In the genomic region with DNA sequence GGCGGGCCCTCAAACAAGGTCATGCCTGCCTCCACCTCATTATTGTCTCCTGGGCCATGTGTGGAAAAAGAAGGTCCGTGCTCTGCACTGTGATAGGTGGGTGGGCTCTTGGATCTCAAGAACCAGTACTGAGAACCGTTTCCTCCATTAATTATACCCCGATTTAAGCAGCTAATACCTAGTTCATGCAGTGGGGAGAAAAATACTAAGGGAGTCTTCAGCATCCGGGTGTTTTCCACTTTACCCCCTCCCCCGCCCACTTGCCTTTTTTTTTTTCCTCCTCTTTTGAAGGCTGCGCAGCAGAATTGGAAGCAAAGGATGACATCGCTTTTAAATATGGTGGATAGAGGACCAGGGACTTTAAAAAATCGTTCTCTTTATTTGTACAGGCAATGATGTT, we compare ENCODE assay signal across 9 mouse cellular contexts. TPM values are rescaled to one million over a fixed set of nuclear protein-coding genes. Genes with fewer than 3 reads are reported as not detected.
DNase-seq lines count a peak whose midpoint lies in the region; ATAC-seq and TF ChIP-seq lines count a peak whose summit lies in the region.
"Had no signal": no experiment of that assay in that cellular context is flagged by ENCODE, and none has a peak within 500 bp of the region (broad histone marks: within the 10 kb centered on the region; RNA-seq: fewer than 3 reads in every experiment).

No protein-coding gene starts in this region.

- H3K9ac ChIP-seq in lung, embryonic 16.5 days (ENCODE audit: low read length), result peak overlapping the region; percentile 75
- peak overlapping the region; percentile 66 for H3K9ac ChIP-seq in embryonic facial prominence, embryonic 12.5 days
- H3K9ac ChIP-seq in intestine, embryonic 15.5 days, result peak overlapping the region; percentile 71
- peak overlapping the region; percentile 76 for H3K9ac ChIP-seq in neural tube, embryonic 12.5 days

- no peaks in the 10 kb centered on the region for H3K9me3 ChIP-seq in lung, embryonic 16.5 days (ENCODE audit: control insufficient read depth, low read length)
- no peaks in the 10 kb centered on the region for H3K9me3 ChIP-seq in embryonic facial prominence, embryonic 12.5 days
- no peaks in the 10 kb centered on the region for H3K9me3 ChIP-seq in intestine, embryonic 15.5 days
- H3K9me3 ChIP-seq in neural tube, embryonic 12.5 days, result no peaks in the 10 kb centered on the region

- WGBS in lung, embryonic 16.5 days, result 6% methylated on average over 9 of the region's 9 CpGs
- WGBS in bone marrow, adult 2 months, result 1% methylated on average over 9 of the region's 9 CpGs
- 24% methylated on average over 9 of the region's 9 CpGs for WGBS in embryonic facial prominence, embryonic 12.5 days
- WGBS in intestine, embryonic 15.5 days, result 16% methylated on average over 9 of the region's 9 CpGs
- 22% methylated on average over 9 of the region's 9 CpGs for WGBS in neural tube, embryonic 12.5 days

- no peak overlapping the region for H3K27ac ChIP-seq in lung, embryonic 16.5 days (ENCODE audit: low read length)
- no peak overlapping the region for H3K27ac ChIP-seq in bone marrow, adult 2 months (ENCODE audit: control insufficient read depth, insufficient read depth, low read depth, low read length, poor library complexity)
- no peak overlapping the region for H3K27ac ChIP-seq in embryonic facial prominence, embryonic 12.5 days
- no peak overlapping the region for H3K27ac ChIP-seq in intestine, embryonic 15.5 days
- H3K27ac ChIP-seq in neural tube, embryonic 12.5 days, result no peak overlapping the region

- no peaks in the 10 kb centered on the region for H3K27me3 ChIP-seq in lung, embryonic 16.5 days (ENCODE audit: control insufficient read depth, insufficient read depth, low read depth, low read length)
- no peaks in the 10 kb centered on the region for H3K27me3 ChIP-seq in embryonic facial prominence, embryonic 12.5 days
- H3K27me3 ChIP-seq in intestine, embryonic 15.5 days (replicated peaks), result no peaks in the 10 kb centered on the region
- no peaks in the 10 kb centered on the region for H3K27me3 ChIP-seq in neural tube, embryonic 12.5 days (replicated peaks)

- 0 out of 2 replicates have a peak, but pooled peaks cover 2% of the 10 kb centered on the region for H3K36me3 ChIP-seq in lung, embryonic 16.5 days (ENCODE audit: control insufficient read depth, insufficient read depth, low read length)
- peaks cover 8% of the 10 kb centered on the region for H3K36me3 ChIP-seq in embryonic facial prominence, embryonic 12.5 days
- H3K36me3 ChIP-seq in intestine, embryonic 15.5 days, result peaks cover 2% of the 10 kb centered on the region; the same call in 1 of the 2 replicates
- H3K36me3 ChIP-seq in neural tube, embryonic 12.5 days, result peaks cover 11% of the 10 kb centered on the region

- peaks cover 20% of the 10 kb centered on the region for H3K4me1 ChIP-seq in lung, embryonic 16.5 days (replicated peaks; ENCODE audit: control insufficient read depth, insufficient read depth, low read length)
- peaks cover 2% of the 10 kb centered on the region; the same call in 1 of the 2 replicates for H3K4me1 ChIP-seq in bone marrow, adult 2 months (ENCODE audit: control insufficient read depth, insufficient read depth, low read length)
- peaks cover 9% of the 10 kb centered on the region; the same call in 1 of the 2 replicates for H3K4me1 ChIP-seq in embryonic facial prominence, embryonic 12.5 days
- H3K4me1 ChIP-seq in intestine, embryonic 15.5 days (replicated peaks), result 0 out of 2 replicates have a peak, but pooled peaks cover 14% of the 10 kb centered on the region
- peaks cover 15% of the 10 kb centered on the region for H3K4me1 ChIP-seq in neural tube, embryonic 12.5 days

- no peak for TF ChIP-seq CTCF in bone marrow, adult 2 months (IDR thresholded peaks at IDR 0.05; ENCODE audit: control insufficient read depth, insufficient read depth, low read length)

- no peak for DNase-seq in lung, postnatal 14 days
- no peak for DNase-seq in ovary, postnatal 10 days (ENCODE audit: low spot score)
- no peak for DNase-seq in layer of hippocampus, adult 8-10 months (ENCODE audit: low spot score in 2 of 2)

- H3K4me2 ChIP-seq in lung, embryonic 16.5 days (ENCODE audit: low read depth, low read length), result peak overlapping the region; percentile 83
- H3K4me2 ChIP-seq in embryonic facial prominence, embryonic 12.5 days (replicated peaks), result peak overlapping the region; percentile 76
- peak overlapping the region; percentile 89 for H3K4me2 ChIP-seq in intestine, embryonic 15.5 days (replicated peaks)
- H3K4me2 ChIP-seq in neural tube, embryonic 12.5 days (replicated peaks), result peak overlapping the region; percentile 68

- TF ChIP-seq POLR2A in bone marrow, adult 2 months (IDR thresholded peaks at IDR 0.05; ENCODE audit: borderline replicate concordance, control insufficient read depth, low read depth, low read length), result no peak

- peak; percentile 13; the same call in 1 of the 2 replicates for ATAC-seq in lung, embryonic 16.5 days (ENCODE audit: low read depth)
- ATAC-seq in embryonic facial prominence, embryonic 12.5 days (ENCODE audit: insufficient number of reproducible peaks, insufficient read depth, low FRiP score, low TSS enrichment), result no peak
- ATAC-seq in intestine, embryonic 15.5 days, result peak; percentile 9; the same call in 1 of the 2 replicates
- peak; percentile 37 for ATAC-seq in neural tube, embryonic 12.5 days (ENCODE audit: low FRiP score, low read depth)

- peak overlapping the region; percentile 67 for H3K4me3 ChIP-seq in lung, embryonic 16.5 days (ENCODE audit: low read length)
- H3K4me3 ChIP-seq in bone marrow, adult 2 months (replicated peaks; ENCODE audit: control insufficient read depth, low read depth, low read length), result peak overlapping the region; percentile 52
- H3K4me3 ChIP-seq in embryonic facial prominence, embryonic 12.5 days, result peak overlapping the region; percentile 85
- peak overlapping the region; percentile 82 for H3K4me3 ChIP-seq in intestine, embryonic 15.5 days (replicated peaks)
- peak overlapping the region; percentile 64 for H3K4me3 ChIP-seq in neural tube, embryonic 12.5 days

RNA-seq across cellular contexts. Expression of a gene that starts 1.1 kb away (rescaled TPM):
- polyA plus RNA-seq in lung, embryonic 16.5 days (2015; fragmentation: Nextera tagmentation; extraction: Ambion mirVana), result 48.0 and 48.3 TPM in 2 replicates
- 31.0 and 44.3 TPM in 2 replicates for polyA plus RNA-seq in bone marrow, adult 2 months (2011; ENCODE audit: insufficient read depth, insufficient read length, low replicate concordance, missing spikeins)
- 56.4 and 56.6 TPM in 2 replicates for polyA plus RNA-seq in embryonic facial prominence, embryonic 12.5 days (2016; fragmentation: Nextera tagmentation; extraction: Ambion mirVana)
- polyA plus RNA-seq in intestine, embryonic 15.5 days (2015; fragmentation: Nextera tagmentation; extraction: Ambion mirVana), result 38.5 and 43.7 TPM in 2 replicates
- 115 and 119 TPM in 2 replicates for polyA plus RNA-seq in neural tube, embryonic 12.5 days (2016; fragmentation: Nextera tagmentation; extraction: Ambion mirVana)
- total RNA-seq in layer of hippocampus, adult 8-10 months (2022), result 100 to 1,000 TPM; 665 to 765 (median 700) TPM

RNA-seq across cellular contexts. Expression of a gene that starts 21.7 kb away (rescaled TPM):
- polyA plus RNA-seq in lung, embryonic 16.5 days (2015; fragmentation: Nextera tagmentation; extraction: Ambion mirVana), result 0.09 TPM in 1 of 2 replicates, not detected in the other
- polyA plus RNA-seq in bone marrow, adult 2 months (2011; ENCODE audit: insufficient read depth, insufficient read length, low replicate concordance, missing spikeins), result not detected in 2 replicates
- polyA plus RNA-seq in embryonic facial prominence, embryonic 12.5 days (2016; fragmentation: Nextera tagmentation; extraction: Ambion mirVana), result not detected in 2 replicates
- polyA plus RNA-seq in intestine, embryonic 15.5 days (2015; fragmentation: Nextera tagmentation; extraction: Ambion mirVana), result 0.09 TPM in 1 of 2 replicates, not detected in the other
- not detected in 2 replicates for polyA plus RNA-seq in neural tube, embryonic 12.5 days (2016; fragmentation: Nextera tagmentation; extraction: Ambion mirVana)
- total RNA-seq in layer of hippocampus, adult 8-10 months (2022), result not detected
- polyA plus RNA-seq: large intestine, adult 2 months had no signal

RNA-seq across cellular contexts. Expression of a gene that starts 27.1 kb away (rescaled TPM):
- polyA plus RNA-seq in lung, embryonic 16.5 days (2015; fragmentation: Nextera tagmentation; extraction: Ambion mirVana), result 0.11 and 0.15 TPM in 2 replicates
- 7.5 and 12.6 TPM in 2 replicates for polyA plus RNA-seq in bone marrow, adult 2 months (2011; ENCODE audit: insufficient read depth, insufficient read length, low replicate concordance, missing spikeins)
- 0.04 TPM in 1 of 2 replicates, not detected in the other for polyA plus RNA-seq in embryonic facial prominence, embryonic 12.5 days (2016; fragmentation: Nextera tagmentation; extraction: Ambion mirVana)
- 0.04 and 0.13 TPM in 2 replicates for polyA plus RNA-seq in intestine, embryonic 15.5 days (2015; fragmentation: Nextera tagmentation; extraction: Ambion mirVana)
- 0.05 TPM in 1 of 2 replicates, not detected in the other for polyA plus RNA-seq in neural tube, embryonic 12.5 days (2016; fragmentation: Nextera tagmentation; extraction: Ambion mirVana)
- not detected for total RNA-seq in layer of hippocampus, adult 8-10 months (2022)
- polyA plus RNA-seq: large intestine, adult 2 months had no signal

RNA-seq across cellular contexts. Expression of a gene that starts 43.6 kb away (rescaled TPM):
- not detected in 2 replicates for polyA plus RNA-seq in lung, embryonic 16.5 days (2015; fragmentation: Nextera tagmentation; extraction: Ambion mirVana)
- 1.8 and 3.8 TPM in 2 replicates for polyA plus RNA-seq in bone marrow, adult 2 months (2011; ENCODE audit: insufficient read depth, insufficient read length, low replicate concordance, missing spikeins)
- polyA plus RNA-seq in embryonic facial prominence, embryonic 12.5 days (2016; fragmentation: Nextera tagmentation; extraction: Ambion mirVana), result not detected in 2 replicates
- not detected in 2 replicates for polyA plus RNA-seq in intestine, embryonic 15.5 days (2015; fragmentation: Nextera tagmentation; extraction: Ambion mirVana)
- not detected in 2 replicates for polyA plus RNA-seq in neural tube, embryonic 12.5 days (2016; fragmentation: Nextera tagmentation; extraction: Ambion mirVana)
- total RNA-seq in layer of hippocampus, adult 8-10 months (2022), result not detected

RNA-seq across cellular contexts. Expression of a gene that starts 57.5 kb away (rescaled TPM):
- polyA plus RNA-seq in lung, embryonic 16.5 days (2015; fragmentation: Nextera tagmentation; extraction: Ambion mirVana), result 0.51 and 2.0 TPM in 2 replicates
- 2.5 and 9.8 TPM in 2 replicates for polyA plus RNA-seq in bone marrow, adult 2 months (2011; ENCODE audit: insufficient read depth, insufficient read length, low replicate concordance, missing spikeins)
- polyA plus RNA-seq in embryonic facial prominence, embryonic 12.5 days (2016; fragmentation: Nextera tagmentation; extraction: Ambion mirVana), result 0.32 TPM in 1 of 2 replicates, not detected in the other
- polyA plus RNA-seq in intestine, embryonic 15.5 days (2015; fragmentation: Nextera tagmentation; extraction: Ambion mirVana), result 1.3 and 1.8 TPM in 2 replicates
- polyA plus RNA-seq in neural tube, embryonic 12.5 days (2016; fragmentation: Nextera tagmentation; extraction: Ambion mirVana), result not detected in 2 replicates
- not detected for total RNA-seq in layer of hippocampus, adult 8-10 months (2022)
